Mouse (Mus musculus): ENCODE results near the gene Supt20.

DNA sequence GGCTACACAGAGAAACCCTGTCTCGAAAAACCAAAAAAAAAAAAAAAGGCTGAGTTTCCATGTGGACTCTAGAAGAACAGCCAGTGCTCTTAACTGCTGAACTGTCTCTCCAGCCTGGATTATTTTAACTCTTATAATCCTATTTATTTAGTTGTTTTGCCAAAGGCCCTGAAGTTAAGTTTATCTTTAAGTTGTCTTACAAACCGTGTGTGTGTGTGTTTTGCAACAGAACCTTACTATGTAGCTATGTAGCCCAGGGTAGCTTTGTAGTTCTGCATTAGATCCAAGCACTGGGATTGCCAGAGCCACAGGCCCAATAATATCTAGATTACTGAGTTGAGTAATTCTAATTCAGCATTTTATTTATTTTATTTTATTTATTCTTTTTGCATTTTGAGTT, 32.7 kb downstream of the Supt20 start:
- TF ChIP-seq CTCF (IDR thresholded peaks at IDR 0.05; ENCODE audit: low read depth, low read length) (no peak), POLR2AphosphoS5 (IDR thresholded peaks at IDR 0.05; ENCODE audit: insufficient replicate concordance, low read depth, low read length) (no peak), TAL1 (conservative IDR thresholded peaks at IDR 0.05; ENCODE audit: low read depth, low read length) (no peak), GATA2 (IDR thresholded peaks at IDR 0.05; ENCODE audit: borderline replicate concordance, low read depth, low read length) (no peak), GATA1 (IDR thresholded peaks at IDR 0.05; ENCODE audit: borderline replicate concordance, low read length) (no peak)
